Mouse (Mus musculus): Measurements from ENCODE around the gene Dhrs1. TPM values are rescaled to one million over a fixed set of nuclear protein-coding genes. Genes with fewer than 3 reads are reported as not detected.

The Dhrs1 gene
- polyA plus RNA-seq, 1 experiment, result 93.5 TPM

- H3K36me3 ChIP-seq (ENCODE audit: control insufficient read depth, insufficient read depth, low read length), result no peaks in the 10 kb centered on the region
- H3K27me3 ChIP-seq (ENCODE audit: control insufficient read depth, insufficient read depth, low read length), result no peaks in the 10 kb centered on the region
- no peak for DNase-seq
- 90% methylated on average over 6 of the region's 6 CpGs for WGBS
- no peak for TF ChIP-seq POLR2A (IDR thresholded peaks at IDR 0.05; ENCODE audit: control insufficient read depth, extremely low read depth, insufficient read depth, low read length, poor library complexity)
- no peak for TF ChIP-seq CTCF (IDR thresholded peaks at IDR 0.05; ENCODE audit: borderline replicate concordance, control insufficient read depth, extremely low read depth, insufficient read depth, low read length, poor library complexity)
- no peak overlapping the region for H3K4me3 ChIP-seq (ENCODE audit: control insufficient read depth, insufficient read depth, low read length)
- no peak overlapping the region for H3K27ac ChIP-seq (ENCODE audit: control insufficient read depth, insufficient read depth, low read length)
- no peaks in the 10 kb centered on the region for H3K4me1 ChIP-seq (replicated peaks; ENCODE audit: control insufficient read depth, insufficient read depth, low read length)
Observed at GRCm38 (mm10) chr14:55702761-55703160, 42.7 kb downstream of the Dhrs1 start.

GRCm38 (mm10) chr14:55701131-55701530, 44.4 kb downstream of the Dhrs1 start:
- Histone ChIP-seq H3K4me1 (replicated peaks; ENCODE audit: control insufficient read depth, insufficient read depth, low read length) (no peaks in the 10 kb centered on the region), H3K4me3 (ENCODE audit: control insufficient read depth, insufficient read depth, low read length) (no peak overlapping the region), H3K36me3 (ENCODE audit: control insufficient read depth, insufficient read depth, low read length) (no peaks in the 10 kb centered on the region), H3K27me3 (ENCODE audit: control insufficient read depth, insufficient read depth, low read length) (no peaks in the 10 kb centered on the region), H3K27ac (ENCODE audit: control insufficient read depth, insufficient read depth, low read length) (no peak overlapping the region)
- TF ChIP-seq CTCF (IDR thresholded peaks at IDR 0.05; ENCODE audit: borderline replicate concordance, control insufficient read depth, extremely low read depth, insufficient read depth, low read length, poor library complexity), result no peak
- no peak for TF ChIP-seq POLR2A (IDR thresholded peaks at IDR 0.05; ENCODE audit: control insufficient read depth, extremely low read depth, insufficient read depth, low read length, poor library complexity)
- DNase-seq, result no peak
- 88% methylated on average over 9 of the region's 9 CpGs for WGBS

GRCm38 (mm10) chr14:55697226-55697625, 48.3 kb downstream of the Dhrs1 start:
- TF ChIP-seq POLR2A (IDR thresholded peaks at IDR 0.05; ENCODE audit: control insufficient read depth, extremely low read depth, insufficient read depth, low read length, poor library complexity) (no peak), CTCF (IDR thresholded peaks at IDR 0.05; ENCODE audit: borderline replicate concordance, control insufficient read depth, extremely low read depth, insufficient read depth, low read length, poor library complexity) (no peak)
- no peak for DNase-seq
- Histone ChIP-seq H3K36me3 (ENCODE audit: control insufficient read depth, insufficient read depth, low read length) (no peaks in the 10 kb centered on the region), H3K4me1 (replicated peaks; ENCODE audit: control insufficient read depth, insufficient read depth, low read length) (no peaks in the 10 kb centered on the region), H3K4me3 (ENCODE audit: control insufficient read depth, insufficient read depth, low read length) (no peak overlapping the region), H3K27me3 (ENCODE audit: control insufficient read depth, insufficient read depth, low read length) (no peaks in the 10 kb centered on the region), H3K27ac (ENCODE audit: control insufficient read depth, insufficient read depth, low read length) (no peak overlapping the region)
- 69% methylated on average over 4 of the region's 4 CpGs for WGBS

GRCm38 (mm10) chr14:55689433-55689832, 56.1 kb downstream of the Dhrs1 start:
- DNase-seq, result no peak
- Histone ChIP-seq H3K27me3 (ENCODE audit: control insufficient read depth, insufficient read depth, low read length) (no peaks in the 10 kb centered on the region), H3K4me1 (replicated peaks; ENCODE audit: control insufficient read depth, insufficient read depth, low read length) (no peaks in the 10 kb centered on the region), H3K36me3 (ENCODE audit: control insufficient read depth, insufficient read depth, low read length) (no peaks in the 10 kb centered on the region), H3K4me3 (ENCODE audit: control insufficient read depth, insufficient read depth, low read length) (no peak overlapping the region), H3K27ac (ENCODE audit: control insufficient read depth, insufficient read depth, low read length) (no peak overlapping the region)
- WGBS, result 74% methylated on average over 10 of the region's 10 CpGs
- no peak for TF ChIP-seq CTCF (IDR thresholded peaks at IDR 0.05; ENCODE audit: borderline replicate concordance, control insufficient read depth, extremely low read depth, insufficient read depth, low read length, poor library complexity)
- TF ChIP-seq POLR2A (IDR thresholded peaks at IDR 0.05; ENCODE audit: control insufficient read depth, extremely low read depth, insufficient read depth, low read length, poor library complexity), result no peak

Other genes starting within 250 kb of the Dhrs1 start
- gene Cpne6, start 235.2 kb downstream of the Dhrs1 start, polyA plus RNA-seq (2012; rRNA removed), result 0.98 and 1.0 TPM in 2 replicates
- 0.50 and 0.70 TPM in 2 replicates for gene Nrl, start 220.7 kb downstream of the Dhrs1 start, polyA plus RNA-seq (2012; rRNA removed)
- gene Pck2, start 205.4 kb downstream of the Dhrs1 start, polyA plus RNA-seq (2012; rRNA removed), result 13.2 and 13.3 TPM in 2 replicates
- gene Dcaf11, start 185.7 kb downstream of the Dhrs1 start, polyA plus RNA-seq (2012; rRNA removed), result 76.8 and 77.7 TPM in 2 replicates
- gene A730061H03Rik, start 185.3 kb downstream of the Dhrs1 start, polyA plus RNA-seq (2012; rRNA removed), result 8.2 and 8.3 TPM in 2 replicates
- 1.7 and 20.2 TPM in 2 replicates for gene Fitm1, start 170.1 kb downstream of the Dhrs1 start, polyA plus RNA-seq (2012; rRNA removed)
- 129 and 136 TPM in 2 replicates for gene Psme1, start 167.6 kb downstream of the Dhrs1 start, polyA plus RNA-seq (2012; rRNA removed)
- gene Emc9, start 160.4 kb downstream of the Dhrs1 start, polyA plus RNA-seq (2012; rRNA removed), result 7.4 and 13.4 TPM in 2 replicates
- gene Psme2, start 154.6 kb downstream of the Dhrs1 start, polyA plus RNA-seq (2012; rRNA removed), result 98.7 and 104 TPM in 2 replicates
- gene Rnf31, start 154.0 kb downstream of the Dhrs1 start, polyA plus RNA-seq (2012; rRNA removed), result 84.0 and 89.3 TPM in 2 replicates
- 135 and 162 TPM in 2 replicates for gene Irf9, start 142.1 kb downstream of the Dhrs1 start, polyA plus RNA-seq (2012; rRNA removed)
- 2.9 and 3.7 TPM in 2 replicates for gene Rec8, start 127.7 kb downstream of the Dhrs1 start, polyA plus RNA-seq (2012; rRNA removed)
- gene Ipo4, start 109.7 kb downstream of the Dhrs1 start, polyA plus RNA-seq (2012; rRNA removed), result 68.1 and 71.6 TPM in 2 replicates
- 10.2 and 10.9 TPM in 2 replicates for gene Gm49378, start 107.8 kb downstream of the Dhrs1 start, polyA plus RNA-seq (2012; rRNA removed)
- 98.1 and 102 TPM in 2 replicates for gene Tm9sf1, start 101.9 kb downstream of the Dhrs1 start, polyA plus RNA-seq (2012; rRNA removed)
- 2.2 and 2.6 TPM in 2 replicates for gene Tssk4, start 95.5 kb downstream of the Dhrs1 start, polyA plus RNA-seq (2012; rRNA removed)
- gene Mdp1, start 85.2 kb downstream of the Dhrs1 start, polyA plus RNA-seq (2012; rRNA removed), result 34.7 and 45.8 TPM in 2 replicates
- 27.8 and 40.9 TPM in 2 replicates for gene Gmpr2, start 73.7 kb downstream of the Dhrs1 start, polyA plus RNA-seq (2012; rRNA removed)
- gene Nedd8, start 73.6 kb downstream of the Dhrs1 start, polyA plus RNA-seq (2012; rRNA removed), result 292 and 416 TPM in 2 replicates
- gene Tinf2, start 63.9 kb downstream of the Dhrs1 start, polyA plus RNA-seq (2012; rRNA removed), result 51.5 and 51.9 TPM in 2 replicates
- gene Tgm1, start 31.8 kb downstream of the Dhrs1 start, polyA plus RNA-seq (2012; rRNA removed), result 7.2 and 8.2 TPM in 2 replicates
- gene Rabggta, start 23.4 kb downstream of the Dhrs1 start, polyA plus RNA-seq (2012; rRNA removed), result 80.5 and 84.9 TPM in 2 replicates
- 41.5 and 43.6 TPM in 2 replicates for gene Nop9, start within 50 bp of the Dhrs1 start, polyA plus RNA-seq (2012; rRNA removed)
- gene Cideb, start 12.8 kb upstream of the Dhrs1 start, polyA plus RNA-seq (2012; rRNA removed), result 1.8 and 2.7 TPM in 2 replicates
- 1.7 and 1.8 TPM in 2 replicates for gene Ltb4r2, start 15.7 kb upstream of the Dhrs1 start, polyA plus RNA-seq (2012; rRNA removed)
- gene Ltb4r1, start 20.3 kb upstream of the Dhrs1 start, polyA plus RNA-seq (2012; rRNA removed), result 2.6 and 2.8 TPM in 2 replicates
- gene Adcy4, start 38.4 kb upstream of the Dhrs1 start, polyA plus RNA-seq (2012; rRNA removed), result 7.4 and 11.2 TPM in 2 replicates
- 66.8 and 84.4 TPM in 2 replicates for gene Ripk3, start 43.2 kb upstream of the Dhrs1 start, polyA plus RNA-seq (2012; rRNA removed)
- gene Nfatc4, start 77.5 kb upstream of the Dhrs1 start, polyA plus RNA-seq (2012; rRNA removed), result 2.3 and 2.7 TPM in 2 replicates
- gene Nynrin, start 108.3 kb upstream of the Dhrs1 start, polyA plus RNA-seq (2012; rRNA removed), result 2.0 and 2.1 TPM in 2 replicates
- gene Cbln3, start 138.7 kb upstream of the Dhrs1 start, polyA plus RNA-seq (2012; rRNA removed), result 0.04 and 0.09 TPM in 2 replicates
- gene Khnyn, start 139.3 kb upstream of the Dhrs1 start, polyA plus RNA-seq (2012; rRNA removed), result 33.7 and 35.5 TPM in 2 replicates
- 50.2 and 54.8 TPM in 2 replicates for gene Sdr39u1, start 154.6 kb upstream of the Dhrs1 start, polyA plus RNA-seq (2012; rRNA removed)
- 1.7 and 2.0 TPM in 2 replicates for gene Cma1, start 199.0 kb upstream of the Dhrs1 start, polyA plus RNA-seq (2012; rRNA removed)
- 0.28 TPM in 1 of 2 replicates, not detected in the other for gene Cma2, start 205.3 kb upstream of the Dhrs1 start, polyA plus RNA-seq (2012; rRNA removed)